Mouse (Mus musculus) embryonic facial prominence, embryonic 14.5 days (tissue): Measurements from ENCODE around the gene Rad23b. TPM values are rescaled to one million over a fixed set of nuclear protein-coding genes. Genes with fewer than 3 reads are reported as not detected.

ENCODE experiments used
- polyA plus RNA-seq: library from polyadenylated mRNA; unstranded; fragments of >200 nt; fragmentation: Nextera tagmentation; extraction: Ambion mirVana; gene quantifications from 2 replicates; pipeline ENCODE4 v1.2.1, GENCODE M21; 2014

Gene Rad23b
- polyA plus RNA-seq, 1 experiment from 2014 or later: 81.3 TPM

Other genes with a start within 250 kb of the Rad23b start
- 24.4 and 27.5 TPM in 2 replicates for gene Klf4, start 182.4 kb downstream of the Rad23b start, polyA plus RNA-seq